Mouse (Mus musculus): Measurements from ENCODE around the gene Hs3st1. TPM values are rescaled to one million over a fixed set of nuclear protein-coding genes. Genes with fewer than 3 reads are reported as not detected.

Gene Hs3st1
- polyA plus RNA-seq, 1 experiment, result 61.2 TPM

DNA sequence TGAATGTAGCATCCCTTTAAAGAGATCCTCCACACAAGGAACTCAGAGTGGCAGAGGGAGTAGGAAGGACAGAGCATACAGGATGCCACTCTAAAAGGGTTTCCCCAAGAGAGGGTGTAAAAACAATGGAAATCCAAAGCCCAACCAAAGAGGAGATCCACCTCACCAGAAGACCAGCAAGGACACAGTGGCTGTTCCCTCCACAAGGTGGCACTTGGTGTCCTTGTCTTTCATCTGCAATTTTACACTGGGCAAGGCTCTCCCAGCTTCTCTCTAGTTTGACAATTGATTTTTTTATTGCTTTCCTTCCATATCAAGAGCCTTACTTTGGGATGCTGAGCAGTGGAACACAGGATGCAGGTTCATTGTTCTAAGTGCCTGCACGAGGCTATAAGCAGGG, 122.1 kb downstream of the Hs3st1 start:
- TF ChIP-seq CTCF (IDR thresholded peaks at IDR 0.05; ENCODE audit: extremely low read depth, insufficient read depth, low read length) (peak; percentile 52; the same call in 1 of the 2 replicates), POLR2A (IDR thresholded peaks at IDR 0.05; ENCODE audit: extremely low read depth, insufficient read depth, low read length) (no peak)
- no peak overlapping the region for H3K4me3 ChIP-seq (ENCODE audit: insufficient read depth, low read length)
- peaks cover 2% of the 10 kb centered on the region; the same call in 1 of the 2 replicates for H3K4me1 ChIP-seq (ENCODE audit: control insufficient read depth, insufficient read depth, low read length)
- H3K27ac ChIP-seq (ENCODE audit: insufficient read depth, low read length), result no peak overlapping the region

GRCm38 (mm10) chr5:39630841-39631240, 124.4 kb downstream of the Hs3st1 start:
- no peak overlapping the region for H3K27ac ChIP-seq (ENCODE audit: insufficient read depth, low read length)
- TF ChIP-seq CTCF (IDR thresholded peaks at IDR 0.05; ENCODE audit: extremely low read depth, insufficient read depth, low read length) (no peak), POLR2A (IDR thresholded peaks at IDR 0.05; ENCODE audit: extremely low read depth, insufficient read depth, low read length) (no peak)
- peaks cover 8% of the 10 kb centered on the region for H3K4me1 ChIP-seq (ENCODE audit: control insufficient read depth, insufficient read depth, low read length)
- H3K4me3 ChIP-seq (ENCODE audit: insufficient read depth, low read length), result no peak overlapping the region

DNA sequence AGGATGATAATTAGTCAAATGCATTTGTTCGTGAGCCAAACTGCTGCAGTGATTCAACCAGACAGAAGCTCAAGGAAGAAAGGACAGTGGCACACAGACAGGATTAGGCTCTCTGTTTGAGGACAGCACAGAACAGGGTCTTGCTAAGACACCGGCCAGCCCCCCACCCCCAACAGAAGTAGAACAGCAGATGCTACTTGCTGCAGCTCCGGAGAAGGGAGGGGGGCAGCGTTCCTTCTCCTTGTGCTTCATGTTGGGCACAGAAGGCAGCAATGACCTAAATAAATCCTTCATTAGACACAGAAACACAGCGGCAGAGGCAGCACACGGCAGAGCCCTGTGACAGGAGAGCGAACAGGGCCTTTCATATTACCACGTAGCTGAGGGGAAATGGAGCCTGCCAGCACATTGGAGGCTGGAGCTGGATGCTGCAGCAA, 130.2 kb downstream of the Hs3st1 start:
- Histone ChIP-seq H3K4me1 (ENCODE audit: control insufficient read depth, insufficient read depth, low read length) (peaks cover 21% of the 10 kb centered on the region), H3K27ac (ENCODE audit: insufficient read depth, low read length) (peak overlapping the region; percentile 20; the same call in 1 of the 2 replicates), H3K4me3 (ENCODE audit: insufficient read depth, low read length) (no peak overlapping the region)
- TF ChIP-seq CTCF (IDR thresholded peaks at IDR 0.05; ENCODE audit: extremely low read depth, insufficient read depth, low read length) (no peak), POLR2A (IDR thresholded peaks at IDR 0.05; ENCODE audit: extremely low read depth, insufficient read depth, low read length) (no peak)

- peaks cover 21% of the 10 kb centered on the region for H3K4me1 ChIP-seq (ENCODE audit: control insufficient read depth, insufficient read depth, low read length)
- no peak for TF ChIP-seq CTCF (IDR thresholded peaks at IDR 0.05; ENCODE audit: extremely low read depth, insufficient read depth, low read length)
- no peak for TF ChIP-seq POLR2A (IDR thresholded peaks at IDR 0.05; ENCODE audit: extremely low read depth, insufficient read depth, low read length)
- H3K27ac ChIP-seq (ENCODE audit: insufficient read depth, low read length), result peak overlapping the region; percentile 64; the same call in 1 of the 2 replicates
- no peak overlapping the region for H3K4me3 ChIP-seq (ENCODE audit: insufficient read depth, low read length)
Observed at GRCm38 (mm10) chr5:39624218-39624590, 131.1 kb downstream of the Hs3st1 start.

- H3K4me3 ChIP-seq (ENCODE audit: insufficient read depth, low read length), result no peak overlapping the region
- TF ChIP-seq POLR2A (IDR thresholded peaks at IDR 0.05; ENCODE audit: extremely low read depth, insufficient read depth, low read length) (no peak), CTCF (IDR thresholded peaks at IDR 0.05; ENCODE audit: extremely low read depth, insufficient read depth, low read length) (no peak)
- no peak overlapping the region for H3K27ac ChIP-seq (ENCODE audit: insufficient read depth, low read length)
- H3K4me1 ChIP-seq (ENCODE audit: control insufficient read depth, insufficient read depth, low read length), result peaks cover 21% of the 10 kb centered on the region
Observed at GRCm38 (mm10) chr5:39623304-39624217, 131.7 kb downstream of the Hs3st1 start.

GRCm38 (mm10) chr5:39620206-39620866, 134.9 kb downstream of the Hs3st1 start:
- no peak for TF ChIP-seq CTCF (IDR thresholded peaks at IDR 0.05; ENCODE audit: extremely low read depth, insufficient read depth, low read length)
- no peak for TF ChIP-seq POLR2A (IDR thresholded peaks at IDR 0.05; ENCODE audit: extremely low read depth, insufficient read depth, low read length)
- Histone ChIP-seq H3K4me3 (ENCODE audit: insufficient read depth, low read length) (no peak overlapping the region), H3K27ac (ENCODE audit: insufficient read depth, low read length) (no peak overlapping the region), H3K4me1 (ENCODE audit: control insufficient read depth, insufficient read depth, low read length) (peaks cover 13% of the 10 kb centered on the region)

DNA sequence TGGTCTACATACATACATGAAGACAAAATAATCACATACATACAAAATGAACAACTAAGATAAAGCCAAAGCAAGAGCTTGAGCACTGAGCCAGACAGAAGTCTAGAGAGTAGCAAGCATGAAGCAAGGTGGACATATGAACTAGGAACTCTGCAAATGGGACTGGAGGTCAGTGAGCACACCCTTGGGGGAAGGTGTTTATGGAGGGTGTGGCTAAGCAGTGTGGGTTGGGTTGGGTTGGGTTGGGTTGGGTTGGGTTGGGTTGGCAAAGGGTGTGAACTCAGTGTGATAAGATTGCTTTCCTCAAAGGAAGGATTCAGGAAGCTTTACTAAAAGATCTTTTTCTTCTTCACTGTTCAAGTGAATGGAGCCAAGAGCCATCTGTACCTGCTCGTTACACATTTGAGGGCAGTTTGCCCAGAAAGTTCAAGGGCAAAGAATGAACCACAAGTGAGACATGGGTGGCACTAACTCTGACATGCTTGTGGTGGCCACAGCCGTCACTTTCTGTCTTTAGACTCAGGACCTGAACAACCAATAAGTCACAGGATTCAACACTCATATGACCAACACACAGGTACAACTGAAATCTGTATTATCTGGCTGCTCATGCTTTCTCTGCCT, 137.8 kb downstream of the Hs3st1 start:
- H3K27ac ChIP-seq (ENCODE audit: insufficient read depth, low read length), result no peak overlapping the region
- peaks cover 5% of the 10 kb centered on the region for H3K4me1 ChIP-seq (ENCODE audit: control insufficient read depth, insufficient read depth, low read length)
- TF ChIP-seq CTCF (IDR thresholded peaks at IDR 0.05; ENCODE audit: extremely low read depth, insufficient read depth, low read length) (no peak), POLR2A (IDR thresholded peaks at IDR 0.05; ENCODE audit: extremely low read depth, insufficient read depth, low read length) (no peak)
- H3K4me3 ChIP-seq (ENCODE audit: insufficient read depth, low read length), result no peak overlapping the region

GRCm38 (mm10) chr5:39615202-39615601, 140.1 kb downstream of the Hs3st1 start:
- H3K4me1 ChIP-seq (ENCODE audit: control insufficient read depth, insufficient read depth, low read length), result peaks cover 1% of the 10 kb centered on the region
- TF ChIP-seq POLR2A (IDR thresholded peaks at IDR 0.05; ENCODE audit: extremely low read depth, insufficient read depth, low read length), result no peak
- TF ChIP-seq CTCF (IDR thresholded peaks at IDR 0.05; ENCODE audit: extremely low read depth, insufficient read depth, low read length), result no peak
- no peak overlapping the region for H3K4me3 ChIP-seq (ENCODE audit: insufficient read depth, low read length)
- H3K27ac ChIP-seq (ENCODE audit: insufficient read depth, low read length), result no peak overlapping the region

GRCm38 (mm10) chr5:39613534-39613933, 141.7 kb downstream of the Hs3st1 start:
- no peak overlapping the region for H3K4me3 ChIP-seq (ENCODE audit: insufficient read depth, low read length)
- TF ChIP-seq POLR2A (IDR thresholded peaks at IDR 0.05; ENCODE audit: extremely low read depth, insufficient read depth, low read length) (no peak), CTCF (IDR thresholded peaks at IDR 0.05; ENCODE audit: extremely low read depth, insufficient read depth, low read length) (no peak)
- no peaks in the 10 kb centered on the region; the same call in 1 of the 2 replicates for H3K4me1 ChIP-seq (ENCODE audit: control insufficient read depth, insufficient read depth, low read length)
- no peak overlapping the region for H3K27ac ChIP-seq (ENCODE audit: insufficient read depth, low read length)

Measured in cortical plate, adult 2 months (tissue).